Mouse (Mus musculus): ENCODE measurements around the gene St14.

DNA sequence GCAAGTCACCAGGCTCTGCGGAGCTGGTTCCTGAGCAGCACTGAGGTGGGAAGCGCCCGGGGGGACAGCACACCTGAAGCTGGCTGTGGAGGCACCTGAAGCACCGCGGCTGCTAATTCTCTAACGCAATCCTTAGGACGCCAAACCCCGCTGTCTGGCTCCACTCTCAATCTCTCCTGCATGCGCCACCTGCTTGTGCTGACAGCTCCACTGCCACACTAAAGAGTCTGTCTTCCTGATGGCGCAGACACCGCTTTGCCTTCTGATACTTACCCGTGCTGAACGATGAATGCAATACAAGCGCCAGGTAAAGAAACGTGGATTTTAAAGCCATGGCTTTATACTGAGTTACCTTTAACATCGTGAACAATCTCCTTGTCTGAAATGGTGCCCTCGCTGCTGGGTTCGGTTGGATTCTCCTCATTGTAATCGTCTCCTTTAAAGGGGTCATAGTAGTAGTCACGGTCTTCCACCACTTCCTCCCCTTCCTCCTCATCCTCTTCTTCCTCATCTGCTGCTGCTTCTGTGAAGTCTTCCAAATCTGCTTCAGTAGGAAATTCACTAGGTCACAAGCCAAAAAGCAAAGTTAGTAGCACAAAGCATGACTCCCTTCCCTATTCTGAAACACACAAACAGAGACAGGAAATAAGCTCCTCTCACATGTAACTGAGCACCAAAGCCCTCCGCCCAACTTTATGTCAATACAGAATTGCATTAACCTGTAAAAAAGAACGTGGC lies 36.9 kb upstream of the St14 start:
- no peak for TF ChIP-seq NRF1 (IDR thresholded peaks at IDR 0.05; ENCODE audit: insufficient read depth, low read depth, low read length, poor library complexity, severe bottlenecking)
- no peak for TF ChIP-seq GATA1 (IDR thresholded peaks at IDR 0.05; ENCODE audit: low read depth, low read length)
- no peak for TF ChIP-seq ETS1 (IDR thresholded peaks at IDR 0.05; ENCODE audit: low read depth, low read length)
- TF ChIP-seq BHLHE40 (IDR thresholded peaks at IDR 0.05; ENCODE audit: borderline replicate concordance, low read depth, low read length) = no peak

Measured in MEL (cell line).